Mouse (Mus musculus) midbrain, embryonic 10.5 days (tissue): ENCODE results near the gene Gm20388. TPM values are rescaled to one million over a fixed set of nuclear protein-coding genes. Genes with fewer than 3 reads are reported as not detected.
A peak's percentile ranks its signal among the peaks of the same experiment; 100 is the strongest.

Source experiments
- DNase-seq: peaks from one replicate; pipeline ENCODE4 v3.0.0-alpha.2; 2017; ENCODE audit warnings: low spot score
- H3K27ac ChIP-seq: fragments of 300-500 bp; sonication (generic); replicated peaks from 2 replicates; pipeline ENCODE4 v1.5.1; 2016; ENCODE audit warnings: mild to moderate bottlenecking
- H3K27me3 ChIP-seq: fragments of 300-500 bp; sonication (generic); 2 replicates; pipeline ENCODE4 v1.6.1; 2016; ENCODE audit warnings: low read depth, mild to moderate bottlenecking; ENCODE audit not compliant: poor library complexity, severe bottlenecking
- H3K36me3 ChIP-seq: fragments of 300-500 bp; sonication (generic); 2 replicates; pipeline ENCODE4 v1.6.1; 2016; ENCODE audit warnings: mild to moderate bottlenecking, moderate library complexity
- H3K4me1 ChIP-seq: fragments of 300-500 bp; sonication (generic); 2 replicates; pipeline ENCODE4 v1.6.1; 2016
- H3K4me3 ChIP-seq: fragments of 300-500 bp; sonication (generic); 2 replicates; pipeline ENCODE4 v1.5.1; 2016; ENCODE audit warnings: mild to moderate bottlenecking, moderate library complexity
- H3K9me3 ChIP-seq: fragments of 300-500 bp; sonication (generic); replicated peaks from 2 replicates; pipeline ENCODE4 v1.6.1; 2016; ENCODE audit warnings: mild to moderate bottlenecking
- WGBS: fragments of 180-500 bp; shearing (Covaris S2); methylation state at CpG from one replicate; pipeline ENCODE4 v1.1.7; 2016; 5-methylcytosine and 5-hydroxymethylcytosine counted together
- polyA plus RNA-seq: library from polyadenylated mRNA; unstranded; fragments of >200 nt; fragmentation: Nextera tagmentation; extraction: Ambion mirVana; gene quantifications from 2 replicates; pipeline ENCODE4 v1.2.1, GENCODE M21; 2016

Gm20388 gene
- polyA plus RNA-seq, 1 experiment from 2014 or later, result 7.1 TPM

GRCm38 (mm10) chr8:121561636-121562345 is 1651.2 kb downstream of the Gm20388 start:
- 86% methylated on average over 16 of the region's 16 CpGs for WGBS
- Histone ChIP-seq H3K4me3 (no peak overlapping the region), H3K4me1 (peaks cover 45% of the 10 kb centered on the region), H3K36me3 (peaks cover 43% of the 10 kb centered on the region), H3K9me3 (no peaks in the 10 kb centered on the region), H3K27ac (no peak overlapping the region), H3K27me3 (no peaks in the 10 kb centered on the region)
- no peak for DNase-seq

DNA sequence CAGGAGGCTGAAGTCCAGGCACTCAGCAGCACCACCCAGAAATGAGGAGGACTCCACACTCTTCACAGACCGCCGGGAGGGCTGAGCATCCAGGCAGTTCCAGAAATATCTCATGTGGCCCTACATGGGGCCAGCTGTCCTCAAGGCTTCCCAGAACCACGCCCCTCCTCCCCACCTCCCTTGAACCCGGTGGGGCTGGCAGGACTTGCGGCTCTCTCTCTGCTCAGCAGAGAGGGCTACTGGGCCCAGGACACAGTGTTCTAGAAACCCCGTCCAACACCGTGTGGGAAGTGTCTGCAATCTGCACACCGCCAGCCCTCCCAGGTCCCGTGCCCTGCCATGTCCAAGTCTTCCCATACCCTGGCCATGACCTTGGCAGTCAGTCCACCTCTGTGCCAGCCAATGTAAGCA is 1652.3 kb downstream of the Gm20388 start:
- H3K4me1 ChIP-seq, result peaks cover 54% of the 10 kb centered on the region
- H3K27me3 ChIP-seq, result no peaks in the 10 kb centered on the region
- H3K36me3 ChIP-seq, result peaks cover 38% of the 10 kb centered on the region
- WGBS, result 86% methylated on average over 9 of the region's 9 CpGs
- no peak overlapping the region for H3K4me3 ChIP-seq
- DNase-seq, result no peak
- H3K27ac ChIP-seq, result peak overlapping the region; percentile 68
- H3K9me3 ChIP-seq, result no peaks in the 10 kb centered on the region

DNA sequence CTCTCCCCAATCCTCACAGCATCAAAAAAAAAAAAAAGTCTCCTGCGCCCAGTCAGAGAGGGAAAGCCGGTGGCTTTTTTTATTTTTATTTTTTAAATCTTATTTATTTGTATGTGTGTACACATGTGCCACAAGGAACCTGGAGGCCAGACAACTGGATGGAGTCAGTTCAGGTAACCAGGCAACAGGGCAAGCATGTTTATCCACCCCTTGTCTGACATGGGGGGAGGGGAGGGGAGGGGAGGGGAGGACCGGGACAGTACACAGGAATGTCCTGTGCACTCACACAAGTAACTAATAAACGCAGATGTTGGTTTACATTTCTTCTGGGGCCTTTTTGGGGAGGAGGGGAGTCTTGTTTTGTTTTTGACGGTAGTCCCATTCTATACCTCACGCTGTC is 1653.1 kb downstream of the Gm20388 start:
- Histone ChIP-seq H3K9me3 (no peaks in the 10 kb centered on the region), H3K27me3 (no peaks in the 10 kb centered on the region), H3K27ac (peak overlapping the region; percentile 30; the same call in 1 of the 2 replicates), H3K4me3 (no peak overlapping the region), H3K36me3 (peaks cover 31% of the 10 kb centered on the region), H3K4me1 (peaks cover 62% of the 10 kb centered on the region)
- no peak for DNase-seq
- 61% methylated on average over 6 of the region's 6 CpGs for WGBS

DNA sequence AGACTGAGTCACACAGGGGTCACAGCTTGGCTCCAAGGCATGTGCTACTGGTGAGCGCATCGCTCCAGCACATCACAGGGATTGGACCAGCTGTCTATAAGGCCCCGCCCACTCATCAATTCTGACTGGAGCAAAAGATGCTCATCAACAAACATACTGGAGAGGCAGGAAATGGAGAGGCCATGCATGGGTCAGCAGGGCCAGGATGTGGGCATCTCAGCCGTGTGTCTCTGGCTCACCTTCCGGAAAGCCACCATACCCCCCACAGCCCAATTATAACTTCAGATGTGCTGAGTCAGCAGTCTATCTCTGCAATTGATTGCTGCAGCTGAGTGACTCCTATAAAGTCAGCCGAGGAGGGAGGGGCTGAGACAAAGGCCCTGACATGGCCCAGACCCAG is 1657.7 kb downstream of the Gm20388 start:
- H3K9me3 ChIP-seq, result no peaks in the 10 kb centered on the region
- H3K27me3 ChIP-seq, result no peaks in the 10 kb centered on the region
- no peak overlapping the region for H3K4me3 ChIP-seq
- peaks cover 61% of the 10 kb centered on the region for H3K4me1 ChIP-seq
- WGBS, result 86% methylated on average over 6 of the region's 6 CpGs
- no peak for DNase-seq
- H3K36me3 ChIP-seq, result peaks cover 13% of the 10 kb centered on the region
- H3K27ac ChIP-seq, result no peak overlapping the region

GRCm38 (mm10) chr8:121570335-121570734 is 1659.7 kb downstream of the Gm20388 start:
- no peak overlapping the region for H3K4me3 ChIP-seq
- H3K4me1 ChIP-seq, result peaks cover 53% of the 10 kb centered on the region
- H3K36me3 ChIP-seq, result peaks cover 3% of the 10 kb centered on the region
- no peaks in the 10 kb centered on the region for H3K9me3 ChIP-seq
- WGBS, result 90% methylated on average over 21 of the region's 21 CpGs
- no peak overlapping the region for H3K27ac ChIP-seq
- no peak for DNase-seq
- no peaks in the 10 kb centered on the region for H3K27me3 ChIP-seq

GRCm38 (mm10) chr8:121570801-121571200 is 1660.2 kb downstream of the Gm20388 start:
- no peak for DNase-seq

GRCm38 (mm10) chr8:121572121-121572520 is 1661.5 kb downstream of the Gm20388 start:
- Histone ChIP-seq H3K4me3 (no peak overlapping the region), H3K36me3 (peaks cover 3% of the 10 kb centered on the region; the same call in 1 of the 2 replicates), H3K4me1 (peaks cover 55% of the 10 kb centered on the region), H3K9me3 (no peaks in the 10 kb centered on the region), H3K27me3 (no peaks in the 10 kb centered on the region), H3K27ac (no peak overlapping the region)
- 84% methylated on average over 7 of the region's 7 CpGs for WGBS
- DNase-seq, result no peak

More at GRCm38 (mm10) chr8:121570801-121571200, 1660.2 kb downstream of the Gm20388 start:
- WGBS, result 84% methylated on average over 17 of the region's 17 CpGs
- H3K4me1 ChIP-seq, result peaks cover 53% of the 10 kb centered on the region
- no peak overlapping the region for H3K4me3 ChIP-seq
- no peak overlapping the region for H3K27ac ChIP-seq
- peaks cover 3% of the 10 kb centered on the region; the same call in 1 of the 2 replicates for H3K36me3 ChIP-seq
- H3K27me3 ChIP-seq, result no peaks in the 10 kb centered on the region
- H3K9me3 ChIP-seq, result no peaks in the 10 kb centered on the region

DNA sequence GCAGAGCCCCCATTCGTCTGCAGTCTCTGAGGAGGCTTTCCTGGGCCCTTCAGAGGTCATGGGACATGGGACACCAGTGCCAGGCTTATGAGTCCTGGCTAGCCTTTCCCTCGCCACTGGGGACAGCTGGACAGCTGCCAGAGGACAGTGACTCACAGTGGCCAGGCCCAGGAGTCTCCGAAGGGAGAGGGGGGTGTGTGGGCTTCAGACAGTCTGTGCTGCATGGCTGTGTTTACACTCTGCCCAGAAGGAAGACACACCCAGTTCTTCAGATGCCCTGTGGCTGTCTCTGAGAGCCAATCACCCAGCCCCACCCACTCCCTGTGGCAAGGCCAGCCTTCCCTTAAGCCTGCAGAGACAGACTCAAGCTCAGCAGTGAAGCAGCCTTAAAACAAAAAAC is 1662.6 kb downstream of the Gm20388 start:
- Histone ChIP-seq H3K4me3 (no peak overlapping the region), H3K27me3 (no peaks in the 10 kb centered on the region), H3K36me3 (peaks cover 3% of the 10 kb centered on the region; the same call in 1 of the 2 replicates), H3K27ac (no peak overlapping the region), H3K9me3 (no peaks in the 10 kb centered on the region), H3K4me1 (peaks cover 54% of the 10 kb centered on the region)
- WGBS, result 69% methylated on average over 3 of the region's 3 CpGs
- DNase-seq, result no peak

DNA sequence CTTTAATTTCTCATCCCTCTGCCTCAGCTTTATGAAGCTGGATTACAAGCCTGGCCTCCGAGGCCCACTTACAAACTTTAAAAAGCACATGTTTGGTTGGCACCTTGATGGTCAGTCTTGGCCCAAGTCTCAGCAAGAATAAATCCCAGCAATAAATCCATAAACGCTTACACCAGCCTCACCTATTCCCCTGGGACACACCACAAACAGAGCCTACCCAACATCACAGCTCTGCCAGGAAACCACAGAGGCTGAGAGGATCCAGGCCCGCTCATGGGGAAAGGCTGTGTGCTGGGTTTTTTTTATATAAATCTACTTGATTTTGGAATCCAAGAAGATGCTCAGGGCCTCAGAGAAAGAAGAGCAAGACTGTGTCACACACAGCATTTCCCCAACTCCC is 1665.0 kb downstream of the Gm20388 start:
- 89% methylated on average over 3 of the region's 3 CpGs for WGBS

GRCm38 (mm10) chr8:121577751-121578675 is 1667.4 kb downstream of the Gm20388 start:
- no peaks in the 10 kb centered on the region for H3K9me3 ChIP-seq
- H3K36me3 ChIP-seq, result no peaks in the 10 kb centered on the region
- H3K4me1 ChIP-seq, result peaks cover 70% of the 10 kb centered on the region
- WGBS, result 2% methylated on average over 44 of the region's 44 CpGs
- no peaks in the 10 kb centered on the region for H3K27me3 ChIP-seq
- H3K27ac ChIP-seq, result peak overlapping the region; percentile 86
- DNase-seq, result peak; percentile 38
- peak overlapping the region; percentile 68 for H3K4me3 ChIP-seq

More for the DNA sequence above, 1665.0 kb downstream of the Gm20388 start:
- no peak overlapping the region for H3K4me3 ChIP-seq
- no peak for DNase-seq
- H3K9me3 ChIP-seq, result no peaks in the 10 kb centered on the region
- H3K27ac ChIP-seq, result no peak overlapping the region
- peaks cover 70% of the 10 kb centered on the region for H3K4me1 ChIP-seq
- H3K36me3 ChIP-seq, result no peaks in the 10 kb centered on the region
- no peaks in the 10 kb centered on the region for H3K27me3 ChIP-seq

GRCm38 (mm10) chr8:121578676-121579451 is 1668.2 kb downstream of the Gm20388 start, which contains the start of gene Fbxo31:
Fbxo31 (minus strand) TSS chr8:121578806.
- Histone ChIP-seq H3K27ac (peak within 1 kb of the TSS; percentile 86), H3K4me3 (peak within 1 kb of the TSS; percentile 68), H3K27me3 (no peaks in the 10 kb centered on the region), H3K9me3 (no peaks in the 10 kb centered on the region), H3K4me1 (peaks cover 67% of the 10 kb centered on the region), H3K36me3 (no peaks in the 10 kb centered on the region)
- DNase-seq, result peak; percentile 98
- 2% methylated on average over 63 of the region's 63 CpGs for WGBS

DNA sequence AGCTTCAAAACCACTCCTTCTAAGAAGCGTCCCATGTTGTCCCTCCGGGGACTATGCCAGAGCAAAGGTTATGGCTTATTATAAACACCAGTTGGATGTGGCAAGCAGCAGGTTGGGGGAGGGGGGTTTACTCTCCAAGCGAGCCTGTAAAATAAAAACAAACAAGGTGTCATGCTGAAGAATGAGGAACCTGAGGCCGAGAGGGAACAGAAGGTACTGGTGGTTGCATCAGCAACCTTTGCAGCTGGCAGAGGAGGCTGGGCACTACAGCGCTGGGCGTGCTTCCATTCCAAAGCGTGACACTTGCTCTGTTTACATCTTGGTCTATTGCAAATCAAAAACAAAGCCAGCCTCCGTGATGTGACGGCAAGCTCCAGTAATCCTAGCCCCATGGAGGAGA is 1669.8 kb downstream of the Gm20388 start:
- no peak for DNase-seq
- H3K4me1 ChIP-seq, result peaks cover 60% of the 10 kb centered on the region
- no peaks in the 10 kb centered on the region for H3K27me3 ChIP-seq
- H3K4me3 ChIP-seq, result no peak overlapping the region
- no peaks in the 10 kb centered on the region for H3K9me3 ChIP-seq
- H3K27ac ChIP-seq, result no peak overlapping the region
- WGBS, result 46% methylated on average over 9 of the region's 9 CpGs
- H3K36me3 ChIP-seq, result no peaks in the 10 kb centered on the region
